Mouse (Mus musculus): ENCODE data around the gene Akap17b. TPM values are rescaled to one million over a fixed set of nuclear protein-coding genes. Genes with fewer than 3 reads are reported as not detected.

Gene Akap17b
- polyA plus RNA-seq (2015; fragmentation: Nextera tagmentation; extraction: Ambion mirVana) = 3.8 TPM in 2 replicates

DNA sequence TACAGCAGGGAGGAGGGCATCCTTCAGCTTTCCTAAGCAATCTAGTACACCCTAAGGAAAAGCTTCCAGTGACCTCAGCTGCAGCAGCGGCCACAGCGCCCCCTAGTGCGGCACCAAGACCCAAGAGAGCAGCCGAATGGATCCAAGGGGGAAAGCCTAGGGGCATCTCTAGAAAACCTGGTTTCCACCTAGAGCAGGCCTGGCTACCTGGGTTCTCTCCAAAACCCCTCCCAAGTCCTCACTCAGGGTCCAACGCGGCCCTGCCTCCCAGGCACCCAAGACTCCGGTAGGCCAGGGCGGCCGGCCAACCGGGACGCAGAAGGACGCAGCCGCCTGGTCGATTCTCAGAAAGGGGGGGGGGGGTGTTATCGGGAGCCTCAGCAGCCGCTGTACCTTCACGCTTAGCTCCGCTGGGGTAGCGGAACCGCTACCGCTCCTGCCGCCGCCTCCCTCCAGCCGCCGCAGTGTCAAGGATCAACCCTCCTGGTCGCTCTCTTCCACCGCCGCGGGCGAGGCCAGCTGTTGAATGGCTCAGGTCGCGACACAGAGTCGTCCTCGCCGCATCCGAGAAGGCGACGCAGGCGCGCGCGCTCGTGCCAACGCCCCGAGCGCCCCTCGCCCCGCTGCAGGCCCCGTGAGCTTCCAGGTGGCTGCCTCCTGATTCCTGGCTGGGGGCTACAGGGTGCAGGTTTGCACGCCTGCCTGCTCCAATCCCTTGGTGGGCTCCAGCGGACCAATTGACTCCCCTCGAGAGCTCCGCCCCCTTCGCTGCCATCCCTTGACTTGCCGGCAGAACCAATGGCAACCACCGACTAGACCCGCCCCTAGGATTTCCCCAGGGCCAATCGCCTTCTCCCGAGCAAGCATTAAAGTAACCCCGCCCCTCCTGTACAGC lies at the start of gene Akap17b:
Akap17b (minus strand) TSS at position 739 of the 895 bp plus-strand sequence.
- no peaks in the 10 kb centered on the region for H3K9me3 ChIP-seq (ENCODE audit: control insufficient read depth, low read length)
- peak within 1 kb of the TSS; percentile 49 for H3K4me2 ChIP-seq (ENCODE audit: low read length)
- peak within 1 kb of the TSS; percentile 67 for H3K9ac ChIP-seq (replicated peaks; ENCODE audit: low read depth, low read length)
- H3K4me1 ChIP-seq (replicated peaks; ENCODE audit: control insufficient read depth, insufficient read depth, low read length) = peaks cover 3% of the 10 kb centered on the region; the same call in 1 of the 2 replicates
- H3K27ac ChIP-seq (ENCODE audit: low read length) = peak within 1 kb of the TSS; percentile 60
- ATAC-seq = peak; percentile 98
- no peaks in the 10 kb centered on the region for H3K36me3 ChIP-seq (ENCODE audit: control insufficient read depth, insufficient read depth)
- H3K27me3 ChIP-seq (replicated peaks; ENCODE audit: control insufficient read depth, insufficient read depth, low read length) = no peaks in the 10 kb centered on the region
- peak within 1 kb of the TSS; percentile 66 for H3K4me3 ChIP-seq (replicated peaks; ENCODE audit: low read length)
- 19% methylated on average over 33 of the region's 60 CpGs for WGBS

- Histone ChIP-seq H3K9ac (replicated peaks; ENCODE audit: low read depth, low read length) (no peak overlapping the region), H3K36me3 (ENCODE audit: control insufficient read depth, insufficient read depth) (no peaks in the 10 kb centered on the region), H3K4me1 (replicated peaks; ENCODE audit: control insufficient read depth, insufficient read depth, low read length) (no peaks in the 10 kb centered on the region), H3K4me3 (replicated peaks; ENCODE audit: low read length) (no peak overlapping the region), H3K27me3 (replicated peaks; ENCODE audit: control insufficient read depth, insufficient read depth, low read length) (no peaks in the 10 kb centered on the region), H3K9me3 (ENCODE audit: control insufficient read depth, low read length) (no peaks in the 10 kb centered on the region), H3K27ac (ENCODE audit: low read length) (no peak overlapping the region), H3K4me2 (ENCODE audit: low read length) (no peak overlapping the region)
- no peak for ATAC-seq
- 89% methylated on average over 5 of the region's 5 CpGs for WGBS
Observed at GRCm38 (mm10) chrX:36691365-36691764, 46.2 kb upstream of the Akap17b start.

DNA sequence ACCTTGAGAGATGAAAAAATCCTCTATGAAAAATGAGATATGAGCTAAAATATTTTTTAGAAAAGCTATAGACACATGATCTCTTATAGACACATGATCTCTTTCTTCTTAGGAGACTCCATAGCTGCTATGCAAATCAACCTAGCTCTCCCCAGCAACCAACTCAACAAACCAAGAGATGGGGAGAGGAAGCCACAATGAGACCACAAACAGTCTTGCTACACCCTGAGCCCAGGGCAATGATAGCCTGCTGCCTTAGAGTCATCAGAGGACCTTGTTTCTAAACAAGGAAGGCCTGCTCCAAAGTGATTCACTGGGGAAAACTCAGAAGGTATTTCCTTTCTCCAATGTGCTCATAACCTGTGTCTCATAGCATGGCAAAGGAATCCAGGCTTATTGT lies 44.5 kb upstream of the Akap17b start:
- H3K4me3 ChIP-seq (replicated peaks; ENCODE audit: low read length) = no peak overlapping the region
- no peaks in the 10 kb centered on the region for H3K9me3 ChIP-seq (ENCODE audit: control insufficient read depth, low read length)
- no peak overlapping the region for H3K27ac ChIP-seq (ENCODE audit: low read length)
- H3K4me1 ChIP-seq (replicated peaks; ENCODE audit: control insufficient read depth, insufficient read depth, low read length) = no peaks in the 10 kb centered on the region
- no peak overlapping the region for H3K9ac ChIP-seq (replicated peaks; ENCODE audit: low read depth, low read length)
- no peaks in the 10 kb centered on the region for H3K27me3 ChIP-seq (replicated peaks; ENCODE audit: control insufficient read depth, insufficient read depth, low read length)
- ATAC-seq = no peak
- no peaks in the 10 kb centered on the region for H3K36me3 ChIP-seq (ENCODE audit: control insufficient read depth, insufficient read depth)
- no peak overlapping the region for H3K4me2 ChIP-seq (ENCODE audit: low read length)

- ATAC-seq = no peak
- WGBS = 65% methylated on average over 1 of the region's 1 CpGs
- Histone ChIP-seq H3K9ac (replicated peaks; ENCODE audit: low read depth, low read length) (no peak overlapping the region), H3K4me3 (replicated peaks; ENCODE audit: low read length) (no peak overlapping the region), H3K36me3 (ENCODE audit: control insufficient read depth, insufficient read depth) (no peaks in the 10 kb centered on the region), H3K9me3 (ENCODE audit: control insufficient read depth, low read length) (no peaks in the 10 kb centered on the region), H3K27me3 (replicated peaks; ENCODE audit: control insufficient read depth, insufficient read depth, low read length) (no peaks in the 10 kb centered on the region), H3K27ac (ENCODE audit: low read length) (no peak overlapping the region), H3K4me1 (replicated peaks; ENCODE audit: control insufficient read depth, insufficient read depth, low read length) (no peaks in the 10 kb centered on the region), H3K4me2 (ENCODE audit: low read length) (no peak overlapping the region)
Observed at GRCm38 (mm10) chrX:36676836-36677235, 31.6 kb upstream of the Akap17b start.

DNA sequence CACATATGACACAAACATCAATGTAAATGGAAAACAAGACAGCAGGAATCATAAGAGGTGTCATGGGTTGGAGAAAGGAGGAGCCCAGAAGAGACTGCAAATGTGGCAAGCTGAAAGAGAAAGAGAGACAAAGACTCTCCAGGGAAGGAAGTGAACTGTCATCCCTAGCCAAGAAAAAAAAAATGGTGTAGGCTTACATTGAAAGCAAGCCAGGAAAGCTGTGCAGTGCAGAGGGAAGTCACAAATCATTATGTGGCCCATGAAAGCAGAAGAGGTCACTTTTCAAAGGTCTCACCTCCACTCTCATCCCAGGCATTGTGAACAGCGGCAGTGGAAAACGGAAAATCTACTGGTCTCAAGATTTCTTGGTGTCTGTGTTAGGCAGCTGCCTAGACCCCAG lies 27.5 kb upstream of the Akap17b start:
- Histone ChIP-seq H3K9me3 (ENCODE audit: control insufficient read depth, low read length) (no peaks in the 10 kb centered on the region), H3K4me2 (ENCODE audit: low read length) (no peak overlapping the region), H3K9ac (replicated peaks; ENCODE audit: low read depth, low read length) (no peak overlapping the region), H3K4me3 (replicated peaks; ENCODE audit: low read length) (no peak overlapping the region), H3K4me1 (replicated peaks; ENCODE audit: control insufficient read depth, insufficient read depth, low read length) (no peaks in the 10 kb centered on the region), H3K27me3 (replicated peaks; ENCODE audit: control insufficient read depth, insufficient read depth, low read length) (no peaks in the 10 kb centered on the region), H3K27ac (ENCODE audit: low read length) (no peak overlapping the region), H3K36me3 (ENCODE audit: control insufficient read depth, insufficient read depth) (no peaks in the 10 kb centered on the region)
- no peak for ATAC-seq
- WGBS = 73% methylated on average over 2 of the region's 2 CpGs

DNA sequence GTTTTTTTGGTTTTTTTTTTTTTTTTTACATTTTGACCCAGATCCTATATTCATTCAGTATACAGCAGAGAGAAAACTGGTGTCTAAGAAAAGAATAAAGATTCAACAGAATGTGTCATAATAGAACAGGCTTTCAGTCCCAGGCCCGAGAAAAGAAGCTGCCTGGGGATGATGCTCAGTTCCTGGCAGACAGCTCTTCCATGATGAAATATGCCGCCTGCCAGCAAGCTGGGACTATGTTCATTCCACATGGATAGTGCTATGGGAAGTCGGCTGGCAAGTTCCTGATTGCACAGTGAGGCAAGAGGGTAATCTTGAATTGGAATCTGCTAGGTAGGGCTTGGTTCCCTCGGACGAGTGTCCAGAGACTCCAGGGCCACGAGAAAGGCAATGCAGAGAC lies 5.1 kb downstream of the Akap17b start:
- no peaks in the 10 kb centered on the region for H3K27me3 ChIP-seq (replicated peaks; ENCODE audit: control insufficient read depth, insufficient read depth, low read length)
- no peaks in the 10 kb centered on the region for H3K9me3 ChIP-seq (ENCODE audit: control insufficient read depth, low read length)
- 76% methylated on average over 6 of the region's 6 CpGs for WGBS
- H3K4me1 ChIP-seq (replicated peaks; ENCODE audit: control insufficient read depth, insufficient read depth, low read length) = peaks cover 3% of the 10 kb centered on the region; the same call in 1 of the 2 replicates
- no peak overlapping the region for H3K9ac ChIP-seq (replicated peaks; ENCODE audit: low read depth, low read length)
- no peaks in the 10 kb centered on the region for H3K36me3 ChIP-seq (ENCODE audit: control insufficient read depth, insufficient read depth)
- ATAC-seq = 0 out of 2 replicates have a peak, but pooled peaks have one; percentile 12
- no peak overlapping the region for H3K4me2 ChIP-seq (ENCODE audit: low read length)
- no peak overlapping the region for H3K4me3 ChIP-seq (replicated peaks; ENCODE audit: low read length)
- no peak overlapping the region for H3K27ac ChIP-seq (ENCODE audit: low read length)

GRCm38 (mm10) chrX:36630771-36631170 lies 14.4 kb downstream of the Akap17b start:
- ATAC-seq = no peak

GRCm38 (mm10) chrX:36628102-36628501 lies 17.1 kb downstream of the Akap17b start:
- Histone ChIP-seq H3K9me3 (ENCODE audit: control insufficient read depth, low read length) (no peaks in the 10 kb centered on the region), H3K4me2 (ENCODE audit: low read length) (no peak overlapping the region), H3K9ac (replicated peaks; ENCODE audit: low read depth, low read length) (no peak overlapping the region), H3K27me3 (replicated peaks; ENCODE audit: control insufficient read depth, insufficient read depth, low read length) (no peaks in the 10 kb centered on the region), H3K4me1 (replicated peaks; ENCODE audit: control insufficient read depth, insufficient read depth, low read length) (no peaks in the 10 kb centered on the region), H3K36me3 (ENCODE audit: control insufficient read depth, insufficient read depth) (no peaks in the 10 kb centered on the region), H3K4me3 (replicated peaks; ENCODE audit: low read length) (no peak overlapping the region), H3K27ac (ENCODE audit: low read length) (no peak overlapping the region)
- 75% methylated on average over 3 of the region's 3 CpGs for WGBS
- ATAC-seq = no peak

More at GRCm38 (mm10) chrX:36630771-36631170, 14.4 kb downstream of the Akap17b start:
- no peaks in the 10 kb centered on the region for H3K9me3 ChIP-seq (ENCODE audit: control insufficient read depth, low read length)
- no peaks in the 10 kb centered on the region for H3K4me1 ChIP-seq (replicated peaks; ENCODE audit: control insufficient read depth, insufficient read depth, low read length)
- no peaks in the 10 kb centered on the region for H3K27me3 ChIP-seq (replicated peaks; ENCODE audit: control insufficient read depth, insufficient read depth, low read length)
- H3K36me3 ChIP-seq (ENCODE audit: control insufficient read depth, insufficient read depth) = no peaks in the 10 kb centered on the region
- H3K27ac ChIP-seq (ENCODE audit: low read length) = no peak overlapping the region
- no peak overlapping the region for H3K4me2 ChIP-seq (ENCODE audit: low read length)
- 3% methylated on average over 1 of the region's 1 CpGs for WGBS
- no peak overlapping the region for H3K9ac ChIP-seq (replicated peaks; ENCODE audit: low read depth, low read length)
- no peak overlapping the region for H3K4me3 ChIP-seq (replicated peaks; ENCODE audit: low read length)

DNA sequence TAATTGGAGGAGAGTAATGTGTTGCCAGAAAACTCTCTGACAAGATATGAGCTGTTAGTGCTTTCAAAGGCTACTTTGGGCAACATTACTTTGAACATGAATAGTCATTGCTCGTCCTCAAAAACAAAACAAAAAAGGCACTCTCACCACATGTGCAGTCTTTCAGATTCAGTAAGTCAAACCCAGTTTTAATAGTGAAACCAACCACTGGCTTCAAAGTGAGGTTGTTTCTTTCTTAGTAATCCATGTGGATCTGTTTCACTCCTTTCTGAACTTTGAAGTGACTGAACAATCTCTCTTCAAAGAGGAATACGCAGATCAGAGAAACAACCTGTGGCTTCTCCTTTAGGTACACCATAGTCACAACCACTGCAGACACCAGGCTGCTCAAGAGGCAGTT lies 36.1 kb downstream of the Akap17b start:
- 82% methylated on average over 2 of the region's 2 CpGs for WGBS
- ATAC-seq = no peak
- Histone ChIP-seq H3K27ac (ENCODE audit: low read length) (no peak overlapping the region), H3K27me3 (replicated peaks; ENCODE audit: control insufficient read depth, insufficient read depth, low read length) (no peaks in the 10 kb centered on the region), H3K4me1 (replicated peaks; ENCODE audit: control insufficient read depth, insufficient read depth, low read length) (no peaks in the 10 kb centered on the region), H3K9ac (replicated peaks; ENCODE audit: low read depth, low read length) (no peak overlapping the region), H3K4me2 (ENCODE audit: low read length) (no peak overlapping the region), H3K9me3 (ENCODE audit: control insufficient read depth, low read length) (no peaks in the 10 kb centered on the region), H3K4me3 (replicated peaks; ENCODE audit: low read length) (no peak overlapping the region), H3K36me3 (ENCODE audit: control insufficient read depth, insufficient read depth) (peaks cover 4% of the 10 kb centered on the region; the same call in 1 of the 2 replicates)
